Mouse (Mus musculus) mature B cell (primary cell): ENCODE data around the gene Carnmt1.
"Not testable (repeated sequence)": the region's sequence is repeated elsewhere in the genome, so short reads cannot be mapped to it uniquely, and the experiment has no call there.

ENCODE experiments used
- in situ Hi-C: fragments of 300-500 bp; cut with MboI; formaldehyde crosslinking; loops from 2 replicates; pipeline ENCODE4 v1.14.3; 2019

Gene Carnmt1

GRCm38 (mm10) chr19:18713357-18713756 lies 42.8 kb downstream of the Carnmt1 start:
- in situ Hi-C loops, result not testable (repeated sequence)

- in situ Hi-C loops, result no loop called here
Observed at GRCm38 (mm10) chr19:18716374-18716773, 45.8 kb downstream of the Carnmt1 start.

- in situ Hi-C loops, result no loop called here
Observed at GRCm38 (mm10) chr19:18720337-18720736, 49.8 kb downstream of the Carnmt1 start.

GRCm38 (mm10) chr19:18725186-18725585 lies 54.6 kb downstream of the Carnmt1 start:
- in situ Hi-C loops, result no loop called here

- in situ Hi-C loops, result no loop called here
Observed at GRCm38 (mm10) chr19:18730255-18730654, 59.7 kb downstream of the Carnmt1 start.

GRCm38 (mm10) chr19:18731077-18731476 lies 60.5 kb downstream of the Carnmt1 start:
- in situ Hi-C loops, result no loop called here

GRCm38 (mm10) chr19:18735901-18736300 lies 65.3 kb downstream of the Carnmt1 start:
- in situ Hi-C loops, result no loop called here

- in situ Hi-C loops, result no loop called here
Observed at GRCm38 (mm10) chr19:18739146-18739545, 68.6 kb downstream of the Carnmt1 start.

GRCm38 (mm10) chr19:18743946-18744345 lies 73.4 kb downstream of the Carnmt1 start:
- in situ Hi-C loops, result no loop called here

- in situ Hi-C loops, result no loop called here
Observed at GRCm38 (mm10) chr19:18746576-18747340, 76.2 kb downstream of the Carnmt1 start.

- in situ Hi-C loops, result no loop called here
Observed at GRCm38 (mm10) chr19:18747379-18747778, 76.8 kb downstream of the Carnmt1 start.

- in situ Hi-C loops, result no loop called here
Observed at GRCm38 (mm10) chr19:18749598-18750339, 79.2 kb downstream of the Carnmt1 start, which contains the start of gene Trpm6. Gene Trpm6, plus strand, starts transcription at chr19:18749983.
